ENCODE assay signal across 8 mouse cellular contexts in the genomic region with DNA sequence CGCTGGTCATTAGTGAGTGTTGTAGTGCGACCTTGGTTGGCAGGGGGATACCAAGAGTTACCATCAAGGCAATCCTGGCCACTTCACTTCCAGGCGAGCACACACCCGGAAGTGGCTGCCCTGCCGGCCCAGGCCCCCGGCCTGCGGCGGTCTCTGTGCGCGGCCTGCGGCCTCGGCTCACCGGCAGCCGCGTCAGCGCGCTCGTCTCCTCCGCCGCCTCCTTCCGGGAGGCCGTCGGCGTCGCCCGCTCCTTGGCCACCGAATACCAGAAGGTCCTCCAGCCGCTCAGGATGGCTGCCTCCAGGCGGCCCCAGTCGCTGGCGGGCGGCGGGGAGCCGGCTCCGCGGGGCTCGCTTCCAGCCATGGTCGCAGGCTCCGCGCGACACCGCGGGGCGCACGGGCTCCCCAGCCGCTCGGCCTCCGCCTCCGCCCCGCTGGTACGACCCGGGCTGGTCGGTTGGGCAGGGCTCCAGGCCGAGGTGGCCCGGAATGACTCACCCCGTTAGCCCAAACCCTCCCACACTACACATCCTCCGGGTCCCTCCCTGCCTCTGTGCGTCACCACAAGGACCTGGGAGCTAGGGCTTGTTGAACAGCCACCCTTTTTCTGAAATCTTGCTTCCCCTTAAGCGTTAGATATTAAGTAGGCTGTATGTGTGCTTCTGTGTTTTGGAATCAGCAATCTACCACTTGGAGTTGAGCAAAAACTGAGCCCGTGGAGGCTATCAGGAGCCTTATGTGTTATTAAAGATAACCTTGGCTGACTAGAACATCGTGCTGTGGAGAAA. TPM values are rescaled to one million over a fixed set of nuclear protein-coding genes. Genes with fewer than 3 reads are reported as not detected.
DNase-seq lines count a peak whose midpoint lies in the region; TF ChIP-seq lines count a peak whose summit lies in the region.

A gene (minus strand): TSS at position 513 of the 788 bp plus-strand sequence.

- H3K36me3 ChIP-seq in macrophage (ENCODE audit: inconsistent target) = peaks cover 20% of the 10 kb centered on the region; the same call in 1 of the 2 replicates

- peak within 1 kb of the TSS; percentile 99 for H3K27ac ChIP-seq in left cerebral cortex, adult 2 months
- peak within 1 kb of the TSS; percentile 55 for H3K27ac ChIP-seq in macrophage

- H3K79me2 ChIP-seq in macrophage (ENCODE audit: inconsistent target) = no peaks in the 10 kb centered on the region; the same call in 1 of the 2 replicates

- under 1% methylated on average over 51 of the region's 61 CpGs for WGBS in macrophage (ENCODE audit: missing documents)

- intact Hi-C loops in left cerebral cortex, adult 2 months (cut with DNase I) = loop anchor here (1.0 to 5.0 kb wide), 2 partner anchors 16 to 48 kb away; a partner anchor contains a TSS

- TF ChIP-seq CTCF in left cerebral cortex, adult 2 months (IDR thresholded peaks at IDR 0.05) = no peak

- DNase-seq in adipocyte (ENCODE audit: low spot score) = peak; percentile 91
- peak; percentile 71 for DNase-seq in embryo, embryonic 10 days (ENCODE audit: low spot score)
- peak; percentile 88 for DNase-seq in gastrocnemius, postnatal 10 days
- peak; percentile 28 for DNase-seq in hindlimb bud, embryonic 11.5 days (ENCODE audit: extremely low spot score, low read depth, low spot score)
- peak; percentile 76 to 82 for DNase-seq in left cerebral cortex, adult 2 months (ENCODE audit: extremely low spot score in 1 of 2, low spot score in 2 of 2)
- peak; percentile 78 for DNase-seq in right cerebral cortex, adult 18-20 months
- DNase-seq in urinary bladder, adult 2 months (ENCODE audit: low spot score) = peak; percentile 90

- peak within 1 kb of the TSS; percentile 82 for H3K4me3 ChIP-seq in left cerebral cortex, adult 2 months
- H3K4me3 ChIP-seq in macrophage (ENCODE audit: inconsistent target) = peak within 1 kb of the TSS; percentile 40

RNA-seq across cellular contexts. Expression of the gene that starts here (rescaled TPM):
- total RNA-seq in gastrocnemius, postnatal 10 days (2021) = 1 to 10 TPM; 5.7 to 7.0 TPM
- 1 to 10 TPM; 7.8 to 8.1 TPM for total RNA-seq in left cerebral cortex, adult 2 months (2021)
- 10 to 100 TPM in 20 of 26 experiments, 1 to 10 TPM in 6; 6.2 to 38.3 (median 17.2) TPM for total RNA-seq in macrophage (2018; cell fraction: chromatin; rRNA removed)
- total RNA-seq in macrophage (2018; cell fraction: cytosol; rRNA removed) = 10 to 100 TPM; 11.3 to 18.3 (median 15.4) TPM
- 10 to 100 TPM in 21 of 26 experiments, 1 to 10 TPM in 5; 4.8 to 26.7 (median 14.4) TPM for total RNA-seq in macrophage (2018; cell fraction: nucleus; rRNA removed)
- 10.2 to 17.3 TPM (median 14.7 TPM) in 3 replicates for polyA plus RNA-seq in macrophage (2018)
- 21.6 and 24.0 TPM in 2 replicates for polyA plus RNA-seq in urinary bladder, adult 2 months (2012; rRNA removed)

Comparison
In these comparisons a context has a peak if more than half of its experiments do, and no peak if none do; other contexts are left out.
1. Peak in every context shown above with its lines: DNase-seq, H3K4me3 ChIP-seq and H3K27ac ChIP-seq.
2. DNase-seq: peak in every context shown above with its lines; median percentile 91 in adipocyte; 90 in urinary bladder, adult 2 months; 88 in gastrocnemius, postnatal 10 days; 79 in left cerebral cortex, adult 2 months; 78 in right cerebral cortex, adult 18-20 months; 71 in embryo, embryonic 10 days; 28 in hindlimb bud, embryonic 11.5 days.